Mouse (Mus musculus) gastrocnemius, adult 2 months (tissue): ENCODE measurements around the gene Srsf7. TPM values are rescaled to one million over a fixed set of nuclear protein-coding genes. Genes with fewer than 3 reads are reported as not detected.
A peak's percentile ranks its signal among the peaks of the same experiment; 100 is the strongest.
"Not testable (repeated sequence)": the region's sequence is repeated elsewhere in the genome, so short reads cannot be mapped to it uniquely, and the experiment has no call there.

ENCODE experiments used
- DNase-seq: peaks from one replicate; pipeline ENCODE4 v3.0.0; 2022
- H3K27ac ChIP-seq: fragments of 200-600 bp; 2 replicates; pipeline ENCODE4 v1.8.1; 2022; ENCODE audit warnings: mild to moderate bottlenecking
- H3K4me3 ChIP-seq: fragments of 200-600 bp; 2 replicates; pipeline ENCODE4 v1.8.1; 2022; ENCODE audit warnings: mild to moderate bottlenecking, moderate library complexity
- CTCF ChIP-seq: fragments of 200-600 bp; IDR thresholded peaks from 2 replicates; pipeline ENCODE4 v1.8.1; 2022; ENCODE audit warnings: antibody characterized with exemption, mild to moderate bottlenecking, moderate library complexity
- intact Hi-C: fragments of 180-260 bp; cut with DNase I; formaldehyde crosslinking; loops from one replicate; pipeline ENCODE4 v1.15.1; 2025
- total RNA-seq, 2 experiments: library from RNA; stranded (reverse); gene quantifications; 2 replicates each; pipeline ENCODE4 v1.2.3; 2021

The Srsf7 gene
- total RNA-seq, 2 experiments from 2014 or later: 29.3 to 32.9 TPM

DNA sequence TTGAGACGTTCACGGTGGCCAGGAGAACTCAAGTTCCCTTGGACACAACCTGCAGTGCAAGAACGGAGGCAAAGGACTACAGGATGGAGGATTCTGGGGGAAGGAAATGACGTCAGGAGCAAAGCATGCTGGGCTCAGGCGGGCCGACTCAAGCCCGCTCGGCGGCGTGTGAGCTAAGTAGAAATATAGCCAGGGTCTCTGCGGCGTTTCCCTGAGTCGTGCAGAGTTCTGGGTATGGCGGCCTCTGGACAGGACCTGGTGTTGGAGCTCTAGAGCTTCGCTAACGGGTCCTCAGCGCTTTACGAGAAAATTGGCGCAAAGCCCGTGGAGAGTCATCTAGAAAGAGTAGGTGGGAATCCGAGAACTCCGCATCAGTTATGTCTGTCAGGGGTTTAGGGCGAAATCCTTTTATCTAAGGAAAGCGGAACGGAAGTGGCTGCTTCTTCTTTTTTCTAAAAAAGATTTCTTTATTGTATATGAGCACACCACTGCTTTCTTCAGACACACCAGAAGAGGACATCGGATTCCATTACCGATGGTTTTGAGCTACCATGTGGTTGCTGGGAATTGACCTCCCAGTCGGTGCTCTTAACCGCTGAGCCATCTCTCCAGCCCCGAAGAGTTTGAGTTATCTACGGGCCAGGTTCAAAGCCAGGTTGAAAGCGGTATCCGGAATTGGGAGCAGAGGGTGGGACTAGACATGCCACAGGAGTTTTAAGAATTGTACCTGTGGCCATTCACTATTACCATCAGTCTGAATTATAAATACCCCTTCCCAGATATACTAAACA, 17.4 kb upstream of the Srsf7 start, which contains the start of gene Gemin6:
Gene Gemin6, plus strand, starts transcription at position 116 of the 791 bp plus-strand sequence.
- intact Hi-C loops: no loop called here
- 0 out of 2 replicates have a peak, but pooled peaks have one; percentile 3 for TF ChIP-seq CTCF
- peak; percentile 85 for DNase-seq
- Histone ChIP-seq H3K4me3 (peak within 1 kb of the TSS; percentile 79), H3K27ac (peak within 1 kb of the TSS; percentile 90)

GRCm38 (mm10) chr17:80223829-80224228, 16.7 kb upstream of the Srsf7 start:
- Histone ChIP-seq H3K27ac (peak overlapping the region; percentile 90), H3K4me3 (peak overlapping the region; percentile 79)
- intact Hi-C loops: no loop called here
- DNase-seq: no peak
- TF ChIP-seq CTCF: no peak

- Histone ChIP-seq H3K4me3 (no peak overlapping the region), H3K27ac (no peak overlapping the region)
- intact Hi-C loops: no loop called here
- DNase-seq: no peak
- TF ChIP-seq CTCF: peak; percentile 15; the same call in 1 of the 2 replicates
These were observed 15.0 kb upstream of the Srsf7 start for GRCm38 (mm10) chr17:80221890-80222628.

- Histone ChIP-seq H3K27ac (no peak overlapping the region), H3K4me3 (no peak overlapping the region)
- no peak for DNase-seq
- intact Hi-C loops: no loop called here
- no peak for TF ChIP-seq CTCF
These were observed 14.1 kb upstream of the Srsf7 start for GRCm38 (mm10) chr17:80221202-80221601.

DNA sequence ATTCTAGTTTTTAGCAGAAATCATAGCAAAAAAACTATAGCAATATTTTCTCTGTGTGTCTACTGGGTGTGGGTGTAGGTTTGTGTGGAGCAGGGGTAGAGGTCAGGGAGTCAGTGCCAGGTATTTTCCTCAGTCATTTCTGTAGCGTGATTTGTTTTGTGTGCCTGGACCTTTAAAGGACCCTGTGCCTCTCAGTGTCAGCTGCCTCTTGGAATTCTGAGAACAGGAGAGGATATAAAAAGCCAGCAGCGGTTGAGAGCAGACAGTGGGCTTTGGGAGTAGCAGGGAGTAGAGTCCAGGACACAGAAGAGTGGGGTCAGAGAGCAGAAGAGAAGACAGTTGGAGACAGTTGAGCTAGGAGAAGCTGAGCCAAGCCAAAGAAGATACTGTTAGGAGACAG, 13.0 kb upstream of the Srsf7 start:
- no peak overlapping the region for H3K27ac ChIP-seq
- intact Hi-C loops: no loop called here
- no peak for DNase-seq
- no peak for TF ChIP-seq CTCF
- no peak overlapping the region for H3K4me3 ChIP-seq

- intact Hi-C loops, H3K27ac ChIP-seq, DNase-seq, H3K4me3 ChIP-seq: not testable (repeated sequence)
These were observed 6.9 kb upstream of the Srsf7 start for GRCm38 (mm10) chr17:80213998-80214397.

DNA sequence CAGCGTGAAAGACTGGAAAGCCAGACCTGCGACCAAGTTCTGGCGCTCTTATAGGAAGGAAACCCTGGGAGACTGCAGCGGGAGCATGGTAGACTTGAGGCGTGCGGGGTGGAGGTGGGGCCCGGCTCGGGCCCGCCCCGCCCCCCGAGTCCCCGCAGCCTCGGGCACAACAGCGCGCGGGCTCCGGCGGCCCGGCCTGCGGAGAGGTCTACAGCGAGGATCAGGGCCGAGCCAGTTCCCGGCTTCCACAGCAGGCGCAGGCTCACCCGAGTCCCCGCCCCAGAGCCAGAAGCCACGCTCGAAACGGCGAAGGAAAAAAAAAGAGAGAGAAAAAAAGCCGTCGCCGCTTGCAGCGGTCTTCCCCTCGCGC, 821 bp downstream of the Srsf7 start:
- intact Hi-C loops: loop anchor here (5.0 kb wide), 1 partner anchor 276 kb away; the partner anchor contains the start of gene Sos1
- TF ChIP-seq CTCF: no peak
- Histone ChIP-seq H3K4me3 (peak overlapping the region; percentile 90), H3K27ac (peak overlapping the region; percentile 96)
- no peak for DNase-seq

GRCm38 (mm10) chr17:80205657-80206056, 1.4 kb downstream of the Srsf7 start:
- H3K27ac ChIP-seq: peak overlapping the region; percentile 96
- H3K4me3 ChIP-seq: peak overlapping the region; percentile 90
- no peak for TF ChIP-seq CTCF
- intact Hi-C loops: loop anchor here (5.0 kb wide), 1 partner anchor 277 kb away; the partner anchor contains the start of gene Sos1
- DNase-seq: no peak

DNA sequence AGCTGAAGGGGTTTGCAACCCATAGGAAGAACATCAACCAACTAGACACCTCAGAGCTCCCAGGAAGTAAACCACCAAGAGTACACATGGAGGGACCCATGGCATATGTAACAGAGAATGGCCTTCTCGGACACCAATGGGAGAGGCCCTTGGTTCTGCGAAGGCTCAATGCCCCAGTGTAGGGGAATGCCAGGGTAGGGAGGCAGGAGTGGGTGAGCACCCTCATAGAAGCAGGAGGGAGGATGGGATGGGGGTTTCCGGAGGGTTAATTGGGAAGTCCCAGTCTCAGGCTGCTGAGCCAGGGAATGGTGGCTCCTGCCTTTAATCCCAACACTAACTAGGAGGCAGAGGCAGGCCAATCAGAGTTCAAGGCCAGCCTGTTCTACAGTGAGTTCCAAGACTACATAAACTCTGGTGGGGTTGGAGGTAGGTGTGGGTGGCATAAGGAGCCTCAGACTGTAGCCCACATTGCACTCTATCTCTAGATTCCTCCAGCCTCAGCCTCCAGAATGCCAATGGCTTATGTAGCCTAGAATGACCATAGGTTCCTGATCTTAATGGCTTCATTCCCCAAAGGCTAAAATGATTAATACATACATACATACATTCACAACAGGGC, 7.8 kb downstream of the Srsf7 start:
- Histone ChIP-seq H3K4me3 (no peak overlapping the region), H3K27ac (no peak overlapping the region)
- DNase-seq: no peak
- TF ChIP-seq CTCF: no peak
- intact Hi-C loops: no loop called here

GRCm38 (mm10) chr17:80193075-80193474, 14.0 kb downstream of the Srsf7 start:
- intact Hi-C loops: loop anchor here (5.0 kb wide), 1 partner anchor 341 kb away; no protein-coding TSS in a partner anchor
- peak; percentile 55 for TF ChIP-seq CTCF
- DNase-seq: no peak
- H3K4me3 ChIP-seq: no peak overlapping the region
- no peak overlapping the region for H3K27ac ChIP-seq

- intact Hi-C loops: loop anchor here (5.0 kb wide), 1 partner anchor 521 kb away; no protein-coding TSS in a partner anchor
- DNase-seq: no peak
- no peak for TF ChIP-seq CTCF
- H3K4me3 ChIP-seq: no peak overlapping the region
- H3K27ac ChIP-seq: no peak overlapping the region
These were observed 23.5 kb downstream of the Srsf7 start for GRCm38 (mm10) chr17:80183615-80184014.

- DNase-seq: no peak
- TF ChIP-seq CTCF: no peak
- Histone ChIP-seq H3K27ac (no peak overlapping the region), H3K4me3 (no peak overlapping the region)
- intact Hi-C loops: loop anchor here (1.0 to 5.0 kb wide), 2 partner anchors 132 to 518 kb away; no protein-coding TSS in a partner anchor
These were observed 26.6 kb downstream of the Srsf7 start for GRCm38 (mm10) chr17:80180468-80180867.
